Mouse (Mus musculus): Measurements from ENCODE around the gene Zfp109.

GRCm38 (mm10) chr7:24207488-24208261 lies 29.7 kb downstream of the Zfp109 start:
- no peak for TF ChIP-seq CTCF (IDR thresholded peaks at IDR 0.05; ENCODE audit: borderline replicate concordance, insufficient read depth, low read length)
- peak; percentile 78 for TF ChIP-seq POLR2A (IDR thresholded peaks at IDR 0.05; ENCODE audit: low read depth, low read length)
